ENCODE assay signal across 8 mouse cellular contexts in the genomic region with DNA sequence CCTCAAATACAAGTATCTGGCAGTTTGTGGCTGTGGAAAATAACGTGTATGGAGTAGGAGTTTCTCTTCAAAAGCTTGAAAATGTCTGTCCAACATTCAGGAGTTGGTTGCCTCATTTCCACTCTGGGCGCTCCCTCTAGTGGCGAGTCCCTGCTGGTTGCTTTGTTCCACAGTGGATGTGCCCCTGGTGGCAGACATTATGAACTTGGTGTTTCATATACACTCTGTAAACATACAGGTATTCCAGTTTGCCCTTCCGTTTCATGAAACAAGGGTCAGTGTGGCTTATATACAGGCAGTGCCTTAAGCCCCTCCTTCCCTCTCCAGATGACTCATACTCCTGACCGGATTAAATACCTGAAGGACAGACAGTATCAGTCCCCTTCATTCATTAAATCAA. TPM values are rescaled to one million over a fixed set of nuclear protein-coding genes. Genes with fewer than 3 reads are reported as not detected.
A peak's percentile ranks its signal among the peaks of the same experiment; 100 is the strongest.
DNase-seq lines count a peak whose midpoint lies in the region; ATAC-seq lines count a peak whose summit lies in the region.

No protein-coding gene starts in this region.

- no peaks in the 10 kb centered on the region for H3K27me3 ChIP-seq in intestine, embryonic 14.5 days (replicated peaks; ENCODE audit: control insufficient read depth, insufficient read depth, low read length)
- H3K27me3 ChIP-seq in megakaryocyte, embryonic 14.5 days (replicated peaks): peaks cover 2% of the 10 kb centered on the region

- peak; percentile 82 for ATAC-seq in intestine, embryonic 14.5 days (replicated peaks; ENCODE audit: low FRiP score, low TSS enrichment, low read depth)

- no peak overlapping the region for H3K4me2 ChIP-seq in intestine, embryonic 14.5 days (ENCODE audit: low read length)

- H3K4me3 ChIP-seq in intestine, embryonic 14.5 days (ENCODE audit: low read depth, low read length): no peak overlapping the region
- H3K4me3 ChIP-seq in megakaryocyte, embryonic 14.5 days (replicated peaks): peak overlapping the region; percentile 71

- peak; percentile 84 for DNase-seq in T-cell, adult 2 months (ENCODE audit: low spot score)
- DNase-seq in cerebellum, adult 9-11 months: peak; percentile 77
- DNase-seq in frontal cortex, postnatal 25 days (ENCODE audit: low spot score in 2 of 2): peak; percentile 86 to 88
- peak; percentile 93 for DNase-seq in intestine, embryonic 14.5 days (ENCODE audit: low spot score)
- peak; percentile 38 to 93 for DNase-seq in left cerebral cortex, adult 9 months (ENCODE audit: low spot score in 2 of 2)
- peak; percentile 89 to 93 for DNase-seq in right cerebral cortex, adult 2 months (ENCODE audit: low spot score in 2 of 2)
- DNase-seq in urinary bladder, adult 2 months (ENCODE audit: low spot score): peak; percentile 64

- H3K9me3 ChIP-seq in intestine, embryonic 14.5 days (ENCODE audit: control insufficient read depth, low read length): no peaks in the 10 kb centered on the region
- H3K9me3 ChIP-seq in megakaryocyte, embryonic 14.5 days: no peaks in the 10 kb centered on the region

- H3K4me1 ChIP-seq in intestine, embryonic 14.5 days (replicated peaks; ENCODE audit: control insufficient read depth, insufficient read depth, low read length): no peaks in the 10 kb centered on the region
- H3K4me1 ChIP-seq in megakaryocyte, embryonic 14.5 days: peaks cover 16% of the 10 kb centered on the region

- no peak overlapping the region for H3K9ac ChIP-seq in intestine, embryonic 14.5 days (ENCODE audit: low read length)

- H3K27ac ChIP-seq in intestine, embryonic 14.5 days (ENCODE audit: low read depth): no peak overlapping the region

- 33% methylated on average over 5 of the region's 5 CpGs for WGBS in intestine, embryonic 14.5 days

- H3K36me3 ChIP-seq in intestine, embryonic 14.5 days (ENCODE audit: control insufficient read depth, insufficient read depth, low read length): peaks cover 31% of the 10 kb centered on the region
- H3K36me3 ChIP-seq in megakaryocyte, embryonic 14.5 days (replicated peaks; ENCODE audit: low read length): no peaks in the 10 kb centered on the region

RNA-seq across cellular contexts. Expression of gene Vps4a, which starts 28.5 kb away (rescaled TPM):
- 64.2 and 68.3 TPM in 2 replicates for polyA plus RNA-seq in intestine, embryonic 14.5 days (2014; fragmentation: Nextera tagmentation; extraction: Ambion mirVana)
- polyA plus RNA-seq in megakaryocyte, embryonic 14.5 days (2012; ENCODE audit: insufficient read depth, low replicate concordance): 4.1 and 12.0 TPM in 2 replicates
- 45.1 and 46.6 TPM in 2 replicates for polyA plus RNA-seq in urinary bladder, adult 2 months (2012; rRNA removed)

RNA-seq across cellular contexts. Expression of gene Pdf, which starts 45.9 kb away (rescaled TPM):
- polyA plus RNA-seq in intestine, embryonic 14.5 days (2014; fragmentation: Nextera tagmentation; extraction: Ambion mirVana): 44.3 and 45.7 TPM in 2 replicates
- 7.9 and 8.3 TPM in 2 replicates for polyA plus RNA-seq in megakaryocyte, embryonic 14.5 days (2012; ENCODE audit: insufficient read depth, low replicate concordance)
- polyA plus RNA-seq in urinary bladder, adult 2 months (2012; rRNA removed): 28.6 and 29.1 TPM in 2 replicates

RNA-seq across cellular contexts. Expression of gene Cog8, which starts 54.0 kb away (rescaled TPM):
- polyA plus RNA-seq in intestine, embryonic 14.5 days (2014; fragmentation: Nextera tagmentation; extraction: Ambion mirVana): 37.9 and 38.7 TPM in 2 replicates
- polyA plus RNA-seq in megakaryocyte, embryonic 14.5 days (2012; ENCODE audit: insufficient read depth, low replicate concordance): 9.2 and 18.5 TPM in 2 replicates
- polyA plus RNA-seq in urinary bladder, adult 2 months (2012; rRNA removed): 30.6 and 37.2 TPM in 2 replicates

RNA-seq across cellular contexts. Expression of gene Nip7, which starts 54.1 kb away (rescaled TPM):
- polyA plus RNA-seq in intestine, embryonic 14.5 days (2014; fragmentation: Nextera tagmentation; extraction: Ambion mirVana): 102 and 107 TPM in 2 replicates
- 4.2 and 5.3 TPM in 2 replicates for polyA plus RNA-seq in megakaryocyte, embryonic 14.5 days (2012; ENCODE audit: insufficient read depth, low replicate concordance)
- 40.5 and 50.2 TPM in 2 replicates for polyA plus RNA-seq in urinary bladder, adult 2 months (2012; rRNA removed)
